Mouse (Mus musculus) thymus, postnatal 36 days (tissue): ENCODE measurements around the gene Cfap299.
"Not testable (repeated sequence)": the region's sequence is repeated elsewhere in the genome, so short reads cannot be mapped to it uniquely, and the experiment has no call there.

ENCODE experiments used
- DNase-seq, 2 experiments: peaks; one replicate each; pipeline ENCODE4 v3.0.0; 2022; ENCODE audit warnings: mixed read lengths in 2 of 2

Gene Cfap299

DNA sequence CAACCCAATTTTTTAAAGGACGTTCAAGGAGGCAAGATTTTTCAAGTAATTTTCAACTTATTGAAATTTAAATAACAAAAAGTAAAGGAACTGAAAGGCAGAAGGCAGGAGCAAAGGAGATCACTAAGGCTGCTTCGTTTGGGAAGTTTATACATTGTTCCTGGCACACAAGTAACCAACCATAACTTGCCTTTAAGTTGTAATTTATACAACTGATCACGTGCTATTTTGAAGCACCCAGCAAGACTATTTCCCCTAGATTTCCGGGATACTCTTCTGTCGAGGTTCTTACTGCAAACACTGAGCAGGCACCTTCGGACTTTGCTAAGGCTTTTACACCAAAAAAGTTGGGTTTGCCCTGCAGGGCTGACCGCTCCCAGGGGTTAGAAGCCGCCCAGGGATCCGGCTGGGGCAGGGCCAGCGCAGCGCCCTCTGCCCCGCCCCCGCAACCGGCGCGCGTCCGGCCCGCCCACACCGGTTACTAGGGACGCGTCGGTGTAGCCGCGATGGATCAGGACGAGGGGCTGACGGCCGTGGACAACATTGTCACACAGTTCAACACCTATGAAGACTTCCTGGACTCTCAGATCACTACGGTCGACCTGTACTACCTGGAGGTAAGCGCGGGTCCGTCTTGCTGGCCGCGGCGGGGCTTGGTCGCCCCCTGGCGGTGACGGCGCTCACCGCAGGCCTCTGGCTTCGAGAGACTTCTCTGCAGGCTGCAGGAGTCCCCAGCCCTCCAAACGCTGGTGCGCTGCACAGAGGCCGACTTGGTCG, at the start of gene Cfap299:
Gene Cfap299 (plus strand): TSS at position 457 of the 777 bp plus-strand sequence.
- peak; percentile 62 to 69 for DNase-seq

DNA sequence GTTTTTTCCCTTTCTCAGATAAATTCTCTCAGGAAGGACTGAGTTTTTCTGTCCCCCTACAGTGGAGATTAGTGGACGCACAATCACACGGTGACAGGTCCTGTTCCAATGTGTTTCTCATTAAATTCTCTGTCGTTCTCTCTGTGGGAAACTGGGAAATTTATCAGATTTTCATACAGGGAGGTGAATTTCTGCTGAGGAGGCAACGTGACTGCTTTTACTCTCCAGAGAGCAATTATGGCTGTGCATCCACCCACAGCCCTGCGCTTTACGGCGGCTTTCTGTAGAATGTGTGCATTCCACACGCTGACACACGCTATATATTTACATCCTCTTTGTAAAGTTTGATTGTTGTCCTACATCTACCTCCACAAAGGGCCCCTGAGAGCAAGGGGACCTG, 47.1 kb upstream of the Cfap299 start:
- DNase-seq = no peak

DNA sequence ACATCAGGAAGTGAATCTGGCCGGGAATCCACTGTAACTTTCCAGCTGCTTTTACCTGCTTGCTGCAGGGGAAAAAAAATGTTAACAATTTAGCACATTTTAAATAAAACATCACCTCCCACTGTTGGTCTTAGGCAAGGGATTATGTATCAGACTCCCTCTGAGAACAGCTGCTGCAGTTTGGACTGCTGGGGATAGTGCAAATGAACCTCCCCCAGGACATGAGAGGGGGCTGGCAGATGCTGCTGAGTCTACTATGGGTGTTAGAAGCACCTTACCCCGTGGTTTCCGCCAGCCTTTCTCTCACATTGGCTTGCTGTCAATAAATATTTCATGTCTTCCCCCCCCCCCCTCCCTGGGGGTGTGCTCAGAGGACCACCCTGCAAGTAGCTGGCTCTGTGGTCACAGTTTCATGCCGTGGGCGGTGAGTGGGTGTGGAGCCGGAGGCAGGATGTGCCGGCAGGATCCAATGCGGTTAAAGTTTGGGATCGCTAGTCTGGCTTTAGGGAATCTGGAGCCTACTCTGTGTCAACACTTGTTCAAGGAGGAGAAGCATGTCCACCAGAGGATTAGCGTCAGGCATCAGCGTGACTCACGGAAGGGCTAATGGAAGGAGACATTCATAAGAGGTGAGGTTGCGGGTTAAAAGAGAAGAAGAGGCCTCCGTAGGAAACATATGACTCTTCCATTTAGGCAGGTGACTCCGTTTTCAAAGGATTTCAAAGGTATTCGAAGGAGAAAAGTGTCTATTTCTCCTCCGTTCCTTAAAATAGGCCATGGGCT, 45.2 kb upstream of the Cfap299 start:
- DNase-seq = no peak

DNA sequence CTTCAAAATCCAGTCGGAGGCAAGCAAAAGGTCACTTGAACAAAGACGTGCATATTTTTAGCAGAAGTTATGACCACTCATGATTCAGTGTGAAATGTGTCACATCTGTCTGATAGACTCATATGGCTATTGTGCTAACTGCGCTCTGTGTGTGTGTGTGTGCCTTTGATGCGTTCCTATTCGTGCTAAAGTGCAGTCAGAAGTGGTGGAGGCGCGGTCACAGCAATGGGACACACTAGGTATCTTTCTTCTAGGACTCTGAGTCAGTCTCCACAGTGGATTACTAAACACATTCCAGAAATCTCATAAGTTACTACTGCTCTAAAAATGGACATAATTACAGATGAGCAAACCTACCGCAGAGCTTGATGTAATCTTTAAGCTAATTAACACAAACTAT, 38.5 kb upstream of the Cfap299 start:
- DNase-seq = no peak

DNA sequence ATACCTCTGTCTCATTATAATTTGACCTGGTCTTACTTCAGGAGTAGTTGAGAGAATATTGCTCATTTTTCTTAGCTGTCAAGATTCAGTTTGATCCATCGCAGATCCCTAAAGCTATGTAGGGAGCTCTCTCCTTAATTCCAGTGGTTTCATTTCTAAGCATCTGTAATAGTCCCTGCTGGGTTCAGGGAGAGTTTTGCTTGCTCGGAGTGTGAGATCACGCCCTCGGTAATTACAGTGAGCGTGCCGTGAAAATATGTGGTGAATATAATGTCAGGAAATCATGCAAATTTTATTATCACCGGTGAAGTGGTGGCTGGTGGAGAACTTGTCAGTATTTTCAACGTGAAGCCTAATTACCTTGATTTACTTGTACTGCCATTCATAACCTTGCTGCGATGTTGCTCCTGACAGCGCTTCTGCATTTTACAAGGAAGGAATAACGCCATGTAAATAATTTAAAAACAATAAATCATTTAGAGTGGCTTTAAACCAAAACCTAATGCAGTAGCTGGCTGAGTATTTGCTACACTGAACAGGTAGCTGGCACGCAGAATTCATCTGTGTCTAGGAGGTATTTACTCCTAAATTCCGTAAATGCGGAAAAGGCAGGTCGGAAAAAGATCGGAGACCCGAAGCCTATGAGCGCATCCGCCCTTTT, 36.6 kb upstream of the Cfap299 start:
- DNase-seq = no peak

DNA sequence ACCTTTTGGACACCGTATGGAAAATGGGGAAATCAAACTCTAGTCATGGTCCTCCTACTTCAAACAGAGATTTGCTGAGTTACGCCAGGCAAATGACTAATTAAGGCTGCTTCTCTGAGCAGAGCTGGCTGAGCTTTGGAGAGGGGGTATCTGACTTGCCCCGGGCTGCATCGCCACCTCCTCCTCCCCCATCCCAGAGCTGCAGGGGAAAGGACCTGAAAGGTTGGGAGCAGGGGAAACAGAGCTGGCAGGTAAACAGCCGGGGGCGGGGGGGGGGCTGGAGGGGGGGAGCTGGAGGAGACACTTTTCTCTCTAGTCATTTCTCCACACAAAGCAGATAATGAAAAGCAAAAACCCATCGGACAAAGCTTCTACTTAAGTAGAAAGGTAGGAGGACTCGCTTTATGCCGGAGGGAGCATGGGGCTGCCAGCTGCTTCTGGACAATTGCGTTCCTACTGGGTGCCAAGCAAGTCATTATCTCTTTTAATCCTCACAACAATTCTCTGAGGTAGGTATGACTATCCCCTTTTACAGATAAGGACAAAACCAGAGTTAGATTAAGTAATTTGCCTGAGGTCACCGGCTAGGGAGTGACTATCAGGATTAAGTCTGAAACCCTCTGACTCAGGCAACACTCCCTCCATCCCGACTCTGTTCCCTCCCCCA, 35.9 kb upstream of the Cfap299 start:
- no peak for DNase-seq

DNA sequence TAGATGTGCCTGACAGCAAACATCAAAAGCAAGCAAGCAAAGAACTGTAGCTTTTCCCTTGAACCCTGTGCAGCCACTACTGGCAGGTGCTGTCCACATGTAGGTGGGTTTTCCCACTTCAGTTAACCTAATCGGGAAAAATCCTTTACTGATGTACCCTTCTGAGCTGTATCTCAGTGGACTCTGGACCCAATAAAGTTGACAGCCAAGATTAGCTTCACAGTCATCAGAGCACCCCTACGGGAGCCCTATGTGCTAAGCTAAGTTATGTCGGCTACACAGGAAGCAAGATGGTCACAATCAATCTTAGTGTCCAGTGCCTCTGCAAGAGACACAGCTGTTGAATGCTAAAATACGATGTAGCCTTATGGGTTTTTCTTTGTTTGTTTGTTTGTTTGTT, 29.0 kb upstream of the Cfap299 start:
- no peak for DNase-seq

DNA sequence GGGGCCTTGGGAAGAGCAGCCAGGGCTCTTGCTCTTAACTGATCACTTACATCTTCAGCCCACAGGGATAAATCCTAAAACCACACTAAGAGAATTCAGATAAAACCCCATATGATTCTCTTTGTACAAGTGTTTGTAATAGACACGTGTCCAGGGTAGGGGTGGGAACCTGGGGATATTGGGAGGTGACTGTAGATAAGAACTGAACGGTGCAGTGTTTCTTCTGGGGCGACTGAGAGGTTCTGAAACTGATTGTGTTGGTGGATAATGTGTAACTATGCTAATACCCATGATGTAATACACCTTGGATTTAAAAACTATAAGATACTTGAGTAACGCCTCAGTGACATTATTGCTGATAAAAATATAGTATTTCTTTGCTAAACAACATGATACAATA, 23.4 kb upstream of the Cfap299 start:
- no peak for DNase-seq

DNA sequence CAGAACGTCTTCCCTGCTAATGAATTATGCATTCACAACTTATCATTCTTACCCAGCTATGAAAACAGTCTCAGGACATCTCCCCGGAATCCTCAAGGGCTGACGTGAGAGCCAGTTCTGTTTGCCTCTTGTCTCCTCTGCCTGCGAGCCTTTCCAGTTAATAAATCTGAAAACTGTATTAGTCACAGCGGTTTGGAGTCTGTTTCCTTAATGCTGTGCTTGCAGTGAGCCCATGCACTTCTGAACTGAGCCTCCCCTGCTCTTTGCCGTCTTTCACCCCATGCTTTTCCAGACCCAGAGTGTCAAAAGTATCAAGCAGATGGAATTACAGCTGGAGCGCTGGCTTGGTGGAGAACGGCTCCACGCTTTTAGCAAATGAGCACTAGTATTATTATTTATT, 22.6 kb upstream of the Cfap299 start:
- DNase-seq = no peak

DNA sequence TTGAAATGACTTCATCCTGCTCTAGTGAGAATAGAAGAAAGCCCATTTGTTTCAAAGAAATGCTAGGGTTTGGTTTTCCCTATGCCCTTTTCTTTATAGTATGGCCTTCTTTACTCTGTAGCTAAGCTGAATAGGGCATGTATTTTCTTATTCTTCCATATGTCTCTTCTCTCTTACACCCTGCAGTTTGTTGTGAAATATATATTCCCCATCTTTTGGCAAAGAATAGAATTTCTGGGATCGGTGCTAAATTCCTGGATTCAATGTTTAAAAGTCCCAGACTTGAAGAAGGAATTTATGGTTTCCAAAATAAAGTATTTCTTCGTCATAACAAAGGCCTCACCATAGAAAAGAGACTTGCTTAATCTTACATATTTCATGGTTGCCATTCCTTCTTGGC, 2.5 kb upstream of the Cfap299 start:
- no peak for DNase-seq

DNA sequence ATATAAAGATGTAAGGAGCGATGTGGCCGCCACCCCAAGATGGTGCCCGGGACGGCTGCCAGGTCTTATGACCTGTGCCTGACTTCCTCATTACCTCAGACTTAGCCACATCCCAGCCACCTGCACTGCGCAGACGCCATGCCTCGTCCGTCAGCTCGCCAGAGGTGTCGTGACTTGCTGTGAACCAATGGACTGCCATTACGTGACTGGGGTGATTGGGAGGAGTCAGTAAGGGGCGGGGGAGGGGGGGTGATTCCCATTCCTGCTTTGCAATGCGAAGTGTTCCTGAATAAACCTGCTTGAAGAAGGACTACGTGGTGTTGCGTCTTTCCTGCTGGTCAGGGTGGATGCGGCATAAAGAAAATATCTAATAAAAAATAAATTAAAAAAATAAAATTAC, 14.6 kb downstream of the Cfap299 start:
- not testable (repeated sequence) for DNase-seq

DNA sequence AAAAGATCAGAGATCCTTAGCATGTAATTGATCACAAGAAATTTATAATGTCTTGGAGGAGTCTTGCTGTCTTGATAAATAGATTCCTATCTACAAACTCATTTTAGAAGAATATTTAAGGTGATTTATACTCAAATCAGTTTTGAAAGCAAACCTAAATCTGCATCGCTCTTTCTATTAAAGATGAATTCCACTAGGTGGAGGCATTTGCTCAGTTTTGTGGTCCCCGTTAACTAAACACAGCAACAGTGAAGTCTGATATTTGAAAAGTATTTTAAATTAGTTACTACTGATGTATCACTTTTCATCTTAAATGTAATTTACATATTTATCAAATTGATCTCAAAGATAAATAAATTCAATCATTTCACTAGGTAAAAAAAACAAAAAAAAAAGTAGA, 15.5 kb downstream of the Cfap299 start:
- DNase-seq = no peak

DNA sequence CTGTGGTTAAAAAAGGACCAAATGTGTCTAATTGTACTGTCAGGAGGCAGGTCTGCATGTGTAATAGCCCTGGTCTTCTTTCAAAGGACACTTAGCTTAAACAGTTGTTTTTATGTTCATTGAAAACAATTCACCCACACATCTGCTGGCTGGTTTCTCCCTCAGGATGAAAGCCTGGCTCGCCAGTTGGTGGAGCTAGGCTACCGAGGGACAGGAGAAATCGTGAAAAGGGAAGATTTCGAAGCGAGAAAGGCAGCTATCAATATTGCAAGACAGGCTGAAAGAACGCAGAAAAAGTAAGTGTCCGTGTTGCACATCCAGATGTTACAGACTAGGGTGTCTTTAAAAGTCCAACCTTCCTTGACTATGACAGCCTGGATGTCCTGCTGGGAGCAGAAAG, 17.0 kb downstream of the Cfap299 start:
- DNase-seq = no peak

DNA sequence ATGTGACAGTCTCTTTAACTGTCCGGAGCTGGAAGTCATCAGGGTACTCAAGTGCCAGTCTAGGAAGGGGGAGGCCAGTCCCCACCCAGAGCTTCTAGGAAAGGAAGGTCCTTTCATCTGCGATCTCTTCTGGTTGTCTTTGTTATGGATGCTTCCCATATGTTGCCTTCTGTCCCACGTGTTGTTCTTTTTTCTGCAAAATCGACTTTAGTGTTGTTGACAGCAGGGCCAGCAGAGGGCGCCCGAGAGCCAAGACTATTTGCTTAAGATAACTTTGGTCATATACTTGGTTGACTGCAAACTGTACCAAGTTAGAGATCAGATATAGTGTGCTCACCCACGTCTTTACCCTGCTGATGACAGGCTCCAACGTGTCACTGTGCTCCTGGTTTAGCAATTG, 19.5 kb downstream of the Cfap299 start:
- DNase-seq = peak; percentile 12 to 25

DNA sequence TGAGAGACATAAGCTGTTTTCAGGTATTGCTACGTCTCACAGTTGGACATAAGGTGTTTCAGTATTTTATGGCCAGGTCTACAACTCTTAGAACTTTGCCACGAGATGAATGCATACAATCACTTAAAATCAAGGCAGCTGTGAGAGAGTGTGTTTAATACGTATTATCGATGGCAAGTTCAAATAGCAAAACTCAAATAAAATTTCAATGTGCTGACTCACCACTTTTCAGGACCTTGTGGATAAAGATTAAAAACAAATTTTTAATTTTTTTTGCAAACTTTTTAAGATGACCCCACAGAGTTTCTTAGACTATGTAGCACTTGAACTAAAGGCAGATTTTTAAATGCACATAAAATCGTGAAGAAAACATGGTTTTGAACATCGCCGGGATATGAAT, 30.8 kb downstream of the Cfap299 start:
- DNase-seq = no peak

DNA sequence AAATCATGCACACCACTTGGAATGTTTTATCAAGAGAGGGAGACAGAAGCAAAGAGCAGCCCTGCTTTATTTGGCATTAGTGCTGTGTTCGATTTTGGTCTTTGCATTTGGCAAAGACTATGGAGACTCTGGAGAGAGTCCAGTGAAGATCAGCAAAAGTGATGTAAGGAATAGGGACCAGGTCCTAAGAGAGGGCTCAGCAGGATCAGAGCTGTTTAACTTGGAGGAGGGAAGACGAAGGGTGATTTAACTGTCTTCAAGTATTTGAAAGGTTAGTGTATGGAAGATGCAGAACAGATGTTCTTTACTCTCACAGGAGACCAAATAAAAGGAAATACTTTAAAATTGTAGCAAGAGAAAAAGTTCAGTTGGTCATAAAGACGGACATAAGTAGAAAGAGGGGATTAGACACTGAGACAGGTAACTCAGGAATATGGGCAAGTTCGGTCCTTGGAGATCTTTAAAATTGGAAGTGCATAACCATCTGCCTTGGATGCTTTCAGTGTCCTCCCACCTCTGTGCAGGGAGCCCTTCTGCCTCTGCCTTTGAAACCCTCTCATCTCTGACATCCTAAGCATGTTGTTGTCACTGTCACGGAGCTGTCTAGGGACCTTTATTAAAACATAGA, 31.8 kb downstream of the Cfap299 start:
- no peak for DNase-seq

DNA sequence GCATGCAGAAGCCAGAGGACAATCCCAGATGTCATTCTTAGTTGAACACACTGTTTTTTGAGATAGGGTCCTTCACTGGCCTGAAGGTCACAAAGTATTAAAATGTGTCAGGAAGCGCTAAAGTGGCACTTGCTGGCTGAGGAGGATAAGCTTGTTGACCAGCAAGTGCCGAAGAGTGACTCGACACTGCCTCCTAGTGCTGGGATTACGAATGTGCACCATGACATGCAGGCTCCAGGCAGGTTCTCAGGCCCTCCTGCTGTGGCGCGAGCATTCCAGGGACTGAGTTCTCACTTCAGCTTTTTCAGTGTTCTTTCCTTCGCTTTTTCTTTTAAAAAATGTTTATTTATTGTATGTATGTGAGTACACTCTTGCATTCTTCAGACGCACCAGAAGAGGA, 34.3 kb downstream of the Cfap299 start:
- DNase-seq = no peak

DNA sequence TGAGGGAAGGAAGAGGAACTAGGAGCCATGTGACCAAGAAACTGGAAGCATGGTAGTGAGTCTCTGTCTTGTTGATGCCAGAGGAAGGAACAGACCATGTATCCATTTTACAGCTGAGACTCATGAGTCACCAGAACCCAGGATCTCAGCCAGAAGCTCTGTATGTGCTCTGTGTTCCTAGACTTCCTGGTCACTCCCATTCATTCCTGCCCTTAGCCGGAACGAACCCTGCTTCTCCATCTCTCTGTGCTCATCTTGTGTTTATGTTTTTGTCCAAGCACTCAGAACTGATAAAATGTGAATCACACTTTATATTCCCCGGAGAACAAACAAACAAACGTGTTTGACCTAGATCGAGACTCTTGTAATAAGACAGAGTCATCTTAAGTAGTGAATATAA, 36.2 kb downstream of the Cfap299 start:
- no peak for DNase-seq

DNA sequence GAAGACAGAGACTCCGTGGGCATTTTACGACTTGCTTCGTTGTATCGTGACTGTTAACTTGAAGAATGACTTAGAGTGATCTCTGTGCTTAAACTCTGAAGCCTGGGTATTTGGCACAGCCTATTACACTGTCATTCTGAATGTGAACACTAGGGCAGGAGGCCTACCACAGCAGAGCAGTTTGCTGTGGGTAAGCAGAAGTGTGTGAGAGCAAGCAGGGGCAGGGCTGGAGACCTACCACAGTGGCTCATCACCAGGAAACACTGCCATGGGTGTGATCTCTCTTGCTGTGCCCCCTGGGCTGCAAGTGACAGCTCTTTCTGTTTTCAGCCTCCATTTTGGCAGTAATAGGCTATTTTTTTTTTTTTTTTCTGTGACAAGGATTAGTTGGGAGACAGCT, 39.7 kb downstream of the Cfap299 start:
- DNase-seq = no peak

DNA sequence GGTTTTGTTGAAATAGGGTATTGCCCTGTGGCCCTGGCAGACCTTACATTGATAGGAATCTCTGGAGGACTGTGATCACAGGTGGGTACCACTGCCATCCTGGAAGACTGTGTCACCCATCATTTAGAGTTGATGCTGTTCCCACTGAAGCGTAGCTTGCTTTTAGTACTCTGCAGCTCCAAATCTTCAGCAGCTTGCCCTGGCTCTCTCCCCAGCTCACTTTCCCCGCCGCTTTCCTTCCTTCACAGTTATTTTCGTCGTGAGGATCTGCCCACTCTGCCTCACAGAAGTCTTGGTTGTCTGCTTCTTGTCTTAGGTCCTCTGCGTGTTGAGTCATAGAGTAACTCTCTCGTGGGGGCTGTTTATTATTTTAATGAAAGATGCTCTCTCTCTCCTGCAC, 40.3 kb downstream of the Cfap299 start:
- DNase-seq = no peak

DNA sequence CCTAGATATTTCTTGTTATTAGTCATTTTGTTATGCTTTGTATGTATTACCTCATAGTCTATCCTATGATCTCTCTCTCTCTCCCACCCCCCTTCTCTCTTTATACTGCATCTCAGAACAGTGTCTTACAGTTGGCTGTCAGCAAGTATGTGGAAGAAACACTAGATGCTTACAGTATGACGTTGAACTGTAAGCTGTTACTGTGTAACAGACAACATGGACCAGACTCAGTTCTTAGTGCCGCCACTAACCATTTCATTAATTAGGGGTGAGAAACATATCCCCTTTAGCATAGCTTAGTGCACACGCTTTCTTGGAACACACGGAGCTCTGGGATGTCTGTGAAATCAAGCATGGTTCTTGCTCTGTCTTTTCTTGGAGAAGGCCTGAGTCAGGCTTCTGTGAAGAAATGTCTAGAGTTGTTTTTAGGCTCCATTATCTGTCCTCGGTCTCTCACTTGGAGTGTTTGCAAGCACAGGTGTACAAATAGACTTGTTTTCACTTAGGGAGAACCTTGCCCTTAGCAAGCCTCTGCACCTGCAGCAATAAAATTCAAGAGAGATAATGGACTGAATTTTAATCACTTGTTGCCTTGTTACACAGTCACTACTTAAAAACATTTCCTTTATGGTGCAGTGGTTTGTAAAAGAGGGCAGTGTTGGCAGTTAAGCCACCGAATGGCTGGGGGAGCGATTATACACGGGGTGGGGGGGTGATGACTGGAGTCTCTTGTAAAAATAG, 47.1 kb downstream of the Cfap299 start:
- no peak for DNase-seq

DNA sequence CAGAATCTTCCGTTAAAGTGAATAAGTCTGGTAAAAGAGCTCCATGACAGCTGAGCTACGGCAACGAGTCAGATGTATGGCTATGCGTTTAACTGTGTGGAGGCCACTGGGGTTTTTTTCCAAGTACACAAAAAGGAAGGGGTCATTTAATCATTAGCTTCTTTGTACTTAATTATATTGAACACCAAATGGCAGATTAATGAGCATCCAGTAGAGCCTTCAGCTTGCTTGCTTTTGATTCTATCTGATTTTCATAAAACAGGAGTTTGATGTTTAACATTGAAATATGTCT, 47.6 kb downstream of the Cfap299 start:
- DNase-seq = no peak
